Mouse (Mus musculus) spleen, adult 12 weeks (tissue): ENCODE measurements around the gene Gab2.

Experiments used
- DNase-seq: peaks from one replicate; pipeline ENCODE4 v3.0.0; 2022; ENCODE audit warnings: low spot score

Gene Gab2

GRCm38 (mm10) chr7:97315656-97316055, 234.3 kb downstream of the Gab2 start:
- DNase-seq: no peak

DNA sequence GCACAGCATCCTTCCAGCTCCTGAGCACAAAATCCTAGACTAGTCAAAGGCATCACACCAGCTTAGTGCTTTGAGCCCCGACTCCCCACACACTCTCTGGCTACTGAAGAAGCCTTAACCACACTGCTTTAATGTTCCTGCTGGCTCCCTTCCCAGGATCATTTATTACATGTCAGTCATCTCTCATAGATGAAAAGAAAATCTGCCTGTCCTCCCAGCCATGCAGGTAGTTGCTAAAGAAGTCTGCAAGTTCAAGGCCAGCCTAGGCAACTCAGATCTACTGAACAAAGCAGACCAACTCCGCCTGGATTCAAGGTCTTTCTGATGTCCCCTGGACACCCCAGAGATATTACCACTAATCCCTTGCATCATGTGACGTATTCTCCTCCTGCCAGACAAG, 236.3 kb downstream of the Gab2 start:
- no peak for DNase-seq

DNA sequence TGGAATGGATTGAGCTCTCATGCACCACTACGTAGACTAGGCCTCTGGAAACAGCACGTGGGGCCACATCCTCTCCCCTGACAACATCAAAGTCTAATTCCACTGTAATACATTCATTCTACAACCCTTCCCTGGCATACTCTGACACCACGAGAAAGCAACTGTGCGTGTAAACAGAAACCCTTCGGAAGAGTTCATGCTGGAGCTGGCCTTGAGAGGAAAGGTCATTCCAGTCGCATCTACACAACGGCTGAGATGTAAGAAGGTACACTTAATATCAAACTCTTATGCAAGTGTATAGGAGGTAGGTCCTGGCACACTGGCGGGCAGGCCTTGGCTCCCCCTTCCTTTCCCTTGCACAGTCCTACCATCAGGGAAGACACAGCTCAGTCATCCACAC, 243.0 kb downstream of the Gab2 start:
- DNase-seq: no peak

- DNase-seq: no peak
These were observed 244.0 kb downstream of the Gab2 start for GRCm38 (mm10) chr7:97325156-97325985.

DNA sequence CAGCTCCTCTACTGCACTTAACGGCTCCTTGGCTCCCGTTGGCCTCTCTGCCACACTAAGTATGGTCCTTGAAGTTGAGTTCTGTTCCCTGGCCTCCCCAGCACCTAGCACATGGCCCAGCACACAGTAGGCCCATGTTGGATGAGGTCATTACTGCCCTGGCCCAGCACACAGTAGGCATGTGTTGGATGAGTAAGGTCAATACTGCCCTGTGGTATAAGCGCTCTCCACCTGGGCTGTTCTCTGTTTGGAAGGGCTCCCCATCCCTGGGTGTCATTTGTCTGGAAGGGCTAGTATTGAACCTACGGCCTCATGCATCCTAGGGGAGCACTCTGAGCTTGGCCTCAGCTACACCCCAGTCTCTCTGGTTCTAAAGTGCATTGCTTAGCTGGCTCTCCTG, 246.0 kb downstream of the Gab2 start:
- no peak for DNase-seq

GRCm38 (mm10) chr7:97328891-97329588, 247.7 kb downstream of the Gab2 start:
- no peak for DNase-seq

DNA sequence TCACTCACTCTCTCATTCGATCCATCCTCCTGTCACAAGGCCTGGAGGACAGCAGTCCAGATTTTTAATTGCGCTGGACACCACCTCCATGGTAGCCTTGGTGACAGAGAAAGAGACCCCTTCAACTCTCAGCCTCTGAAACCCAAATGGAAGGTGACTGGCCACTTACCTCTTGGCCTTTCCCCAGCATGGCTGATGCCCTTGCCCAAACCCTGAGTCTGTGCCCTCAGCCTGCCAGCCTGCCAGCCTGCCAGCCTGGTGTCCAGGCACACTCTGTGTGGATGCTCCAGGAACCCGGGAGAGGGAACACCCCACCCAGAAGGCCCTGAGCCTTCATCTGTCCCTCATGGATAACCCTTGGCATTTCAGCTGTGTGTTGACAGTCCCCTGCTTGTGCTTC, 248.3 kb downstream of the Gab2 start:
- no peak for DNase-seq

DNA sequence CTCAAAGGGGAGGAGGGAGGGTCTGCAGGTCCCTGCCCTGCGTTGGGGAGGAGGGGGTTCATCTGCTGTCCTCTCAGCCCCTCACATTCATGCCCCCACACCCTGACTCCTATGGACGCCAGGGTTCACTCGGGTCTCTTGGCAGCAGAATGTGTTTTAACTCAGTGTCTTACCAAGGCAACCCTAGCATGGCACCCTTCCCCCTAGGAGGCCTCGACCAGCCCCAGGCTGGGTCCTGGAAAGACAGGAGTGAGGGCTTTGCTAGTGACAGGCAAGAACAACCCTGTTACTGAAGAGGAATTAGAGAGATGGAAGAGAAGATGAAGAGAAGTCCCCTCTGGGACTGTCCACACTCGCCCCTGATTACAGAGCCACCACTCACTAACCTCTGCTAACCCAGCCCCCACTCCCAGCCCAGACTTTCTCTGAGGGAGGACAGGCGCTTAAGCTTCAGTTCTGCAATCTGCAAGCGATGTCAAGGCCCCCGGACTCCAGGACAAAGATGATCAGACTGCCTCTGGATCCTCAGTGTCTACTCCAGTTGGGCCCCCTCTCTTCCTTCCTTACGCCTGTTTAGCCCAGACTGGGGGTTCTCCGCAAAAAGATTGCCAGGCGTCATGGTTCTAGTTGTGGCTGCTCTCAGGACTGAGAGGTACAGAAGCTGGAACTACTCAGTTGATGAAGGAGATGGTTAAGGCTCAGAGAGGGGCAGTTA, 249.7 kb downstream of the Gab2 start:
- no peak for DNase-seq

- DNase-seq: peak; percentile 80
These were observed 250.6 kb downstream of the Gab2 start, which contains the start of the genes Usp35 and Kctd21 for GRCm38 (mm10) chr7:97331726-97332666. TSS of gene Usp35 (minus strand) at chr7:97332020. TSS of gene Kctd21 (plus strand) at chr7:97332327.

DNA sequence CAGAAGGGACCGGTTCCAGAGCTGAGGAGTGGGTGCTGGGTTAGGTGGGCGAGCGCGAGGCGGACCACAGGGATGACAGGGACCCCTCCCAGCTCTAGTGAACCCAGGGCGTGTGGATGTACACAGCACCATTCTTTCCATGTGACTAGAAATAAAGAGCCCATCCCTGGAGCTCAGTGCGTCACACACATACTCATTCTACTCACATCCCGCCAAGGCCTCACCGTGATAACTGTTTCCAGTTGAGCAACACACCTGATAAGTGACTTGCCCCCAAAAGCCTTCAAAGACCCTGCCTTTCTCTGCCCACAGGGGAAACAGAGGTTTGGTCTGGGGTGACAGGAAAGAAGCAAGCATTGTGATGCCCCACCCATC, 251.3 kb downstream of the Gab2 start:
- peak; percentile 7 for DNase-seq

- no peak for DNase-seq
These were observed 251.9 kb downstream of the Gab2 start for GRCm38 (mm10) chr7:97333113-97333898.

DNA sequence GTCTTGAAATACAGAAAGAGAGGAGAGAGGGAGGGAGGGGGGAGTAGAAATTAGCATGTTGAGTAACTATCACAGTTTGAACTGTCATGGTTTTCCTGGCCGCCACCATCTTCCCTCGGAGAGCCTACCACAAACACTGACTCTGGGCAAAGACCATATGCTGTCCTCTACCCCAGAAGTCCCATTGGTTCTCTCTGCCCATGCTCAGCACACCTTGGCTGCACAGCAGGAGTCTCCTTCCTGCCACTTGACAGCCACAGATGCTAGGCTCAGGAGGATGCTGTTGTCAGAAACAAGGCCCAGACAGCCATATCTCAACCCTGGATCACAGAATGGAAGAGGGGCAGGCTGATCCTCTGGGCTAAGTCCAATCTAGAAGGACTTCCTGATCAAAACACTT, 253.0 kb downstream of the Gab2 start:
- DNase-seq: no peak

GRCm38 (mm10) chr7:97336678-97337077, 255.3 kb downstream of the Gab2 start:
- no peak for DNase-seq

GRCm38 (mm10) chr7:97338593-97338992, 257.2 kb downstream of the Gab2 start:
- no peak for DNase-seq

- DNase-seq: no peak
These were observed 258.2 kb downstream of the Gab2 start for GRCm38 (mm10) chr7:97339623-97340022.

GRCm38 (mm10) chr7:97340907-97341849, 259.8 kb downstream of the Gab2 start:
- no peak for DNase-seq

DNA sequence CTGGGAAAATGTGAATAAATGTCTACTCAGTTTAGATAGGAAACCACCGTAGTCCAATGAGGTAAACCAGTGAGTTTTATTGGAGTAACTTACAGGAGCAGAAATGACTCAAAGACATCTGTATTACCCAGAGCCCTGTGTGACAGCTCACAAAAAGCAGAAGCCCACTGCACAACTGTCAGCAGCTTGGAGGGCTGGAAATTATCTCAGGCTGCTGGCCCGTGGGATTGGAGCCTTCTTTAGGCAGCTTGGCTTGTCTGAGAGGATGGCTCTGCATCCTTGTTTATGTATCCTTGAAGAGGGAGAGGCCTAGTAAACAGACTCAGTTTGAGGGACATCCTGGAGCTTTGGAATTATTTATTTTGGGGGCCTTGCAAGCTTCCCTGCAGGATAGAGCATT, 261.6 kb downstream of the Gab2 start:
- DNase-seq: no peak

GRCm38 (mm10) chr7:97344655-97345054, 263.3 kb downstream of the Gab2 start:
- no peak for DNase-seq

- DNase-seq: no peak
These were observed 264.0 kb downstream of the Gab2 start for GRCm38 (mm10) chr7:97345229-97345871.
